Mouse (Mus musculus) liver, adult 2 months (tissue): ENCODE data around the gene Gm28870.
"Not testable (repeated sequence)": the region's sequence is repeated elsewhere in the genome, so short reads cannot be mapped to it uniquely, and the experiment has no call there.

Experiments
- CTCF ChIP-seq: fragments of 200-500 bp; IDR thresholded peaks from 2 replicates; pipeline ENCODE4 v1.5.1; 2011; ENCODE audit warnings: low read depth, low read length, control low read depth
- POLR2A ChIP-seq: fragments of 200-500 bp; IDR thresholded peaks from 2 replicates; pipeline ENCODE4 v1.6.1; 2011; ENCODE audit warnings: low read length, control low read depth; ENCODE audit not compliant: insufficient read depth; ENCODE audit errors: extremely low read depth

DNA sequence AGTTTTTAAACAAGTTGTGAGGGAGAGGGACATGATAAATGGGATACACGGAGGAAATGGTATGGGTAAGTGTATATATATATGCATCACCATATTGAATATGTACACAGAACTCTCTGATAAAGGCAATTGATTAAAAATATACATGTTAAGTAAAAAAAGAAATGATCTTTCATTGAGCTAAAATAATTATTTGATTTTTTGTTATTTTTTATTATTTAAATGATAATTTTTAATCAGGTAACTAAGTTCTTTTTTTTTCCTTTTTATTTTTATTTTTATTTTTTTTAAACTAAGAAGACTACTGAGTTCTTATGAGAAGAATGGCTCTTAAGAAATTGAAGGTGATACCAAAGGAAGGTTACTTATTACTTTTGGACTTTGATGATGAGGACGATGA, at the start of gene Gm28870:
- TF ChIP-seq POLR2A, CTCF: not testable (repeated sequence)
